13 mouse cellular contexts compared by ENCODE assay signal in the genomic region with DNA sequence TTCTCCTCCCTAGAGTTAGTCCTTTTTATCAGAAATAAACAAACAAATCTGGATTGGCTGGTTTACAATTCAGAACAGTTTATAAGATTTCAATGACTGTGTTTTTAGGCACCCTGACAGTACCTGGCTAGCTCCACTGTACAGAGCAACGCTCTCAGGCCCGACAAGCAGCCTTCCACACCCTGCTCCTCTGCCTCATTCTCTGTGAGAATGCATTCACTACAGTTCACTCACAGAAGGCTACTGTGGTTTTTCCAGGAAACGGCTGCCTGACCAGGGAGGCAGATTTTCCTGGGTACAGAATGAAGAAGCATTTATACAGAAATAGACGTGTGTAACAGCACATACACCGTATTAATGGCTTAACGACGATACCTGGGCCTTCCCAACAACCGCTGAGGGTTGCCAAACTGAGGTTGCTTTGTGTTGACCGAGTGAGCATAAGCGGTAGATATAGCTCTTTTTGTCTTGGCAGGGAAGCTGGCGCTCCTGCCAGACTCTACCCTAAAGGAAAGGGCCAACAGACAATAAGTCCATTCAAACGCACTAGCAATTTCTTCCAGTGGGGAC.
A peak's percentile ranks its signal among the peaks of the same experiment; 100 is the strongest.
DNase-seq lines count a peak whose midpoint lies in the region; ATAC-seq and TF ChIP-seq lines count a peak whose summit lies in the region.
"Had no signal": no experiment of that assay in that cellular context is flagged by ENCODE, and none has a peak within 500 bp of the region (broad histone marks: within the 10 kb centered on the region; RNA-seq: fewer than 3 reads in every experiment).

No protein-coding gene starts in this region.

- peaks cover 7% of the 10 kb centered on the region for H3K4me1 ChIP-seq in forebrain, embryonic 14.5 days (ENCODE audit: control insufficient read depth, insufficient read depth, low read length)
- peaks cover 3% of the 10 kb centered on the region; the same call in 1 of the 2 replicates for H3K4me1 ChIP-seq in forebrain, embryonic 11.5 days (replicated peaks; ENCODE audit: control insufficient read depth, insufficient read depth, low read length)
- H3K4me1 ChIP-seq in midbrain, embryonic 14.5 days (ENCODE audit: control insufficient read depth, insufficient read depth, low read length): no peaks in the 10 kb centered on the region; the same call in 1 of the 2 replicates
- no peaks in the 10 kb centered on the region for H3K4me1 ChIP-seq in midbrain, postnatal 0 days (ENCODE audit: insufficient read depth, low read length)
- H3K4me1 ChIP-seq in stomach, embryonic 16.5 days (ENCODE audit: control insufficient read depth, insufficient read depth, low read length): no peaks in the 10 kb centered on the region; the same call in 1 of the 2 replicates
- peaks cover 11% of the 10 kb centered on the region; the same call in 1 of the 2 replicates for H3K4me1 ChIP-seq in kidney, embryonic 16.5 days (ENCODE audit: insufficient read depth, low read length)

- peak; percentile 46 for DNase-seq in forebrain, embryonic 14.5 days (ENCODE audit: low spot score)
- DNase-seq in forebrain, embryonic 11.5 days (ENCODE audit: low spot score): no peak
- no peak for DNase-seq in midbrain, embryonic 14.5 days
- DNase-seq in midbrain, postnatal 0 days (ENCODE audit: low spot score): no peak
- DNase-seq in frontal cortex, postnatal 14 days (ENCODE audit: low spot score in 2 of 2): no peak

- no peak for ATAC-seq in forebrain, embryonic 14.5 days
- no peak for ATAC-seq in forebrain, embryonic 11.5 days (replicated peaks; ENCODE audit: low FRiP score)
- ATAC-seq in midbrain, embryonic 14.5 days (ENCODE audit: low FRiP score, low TSS enrichment): no peak
- no peak for ATAC-seq in midbrain, postnatal 0 days (ENCODE audit: low FRiP score)
- peak; percentile 16 to 29; a peak in 2 of 4 replicates for ATAC-seq in hematopoietic stem cell, adult 5-6 weeks (replicated peaks in 1 of 2; ENCODE audit: insufficient read depth in 1 of 2, low FRiP score in 2 of 2, low TSS enrichment in 1 of 2, low read depth in 1 of 2, poor library complexity in 2 of 2, severe bottlenecking in 2 of 2)
- no peak for ATAC-seq in stomach, embryonic 16.5 days (ENCODE audit: insufficient read depth, low FRiP score)
- no peak for ATAC-seq in kidney, embryonic 16.5 days (ENCODE audit: low FRiP score, low TSS enrichment)

- 0 out of 2 replicates have a peak overlapping the region, but pooled peaks have one; percentile 22 for H3K27ac ChIP-seq in forebrain, embryonic 14.5 days (ENCODE audit: low read depth, low read length)
- H3K27ac ChIP-seq in forebrain, embryonic 11.5 days (ENCODE audit: low read depth, low read length): no peak overlapping the region
- H3K27ac ChIP-seq in midbrain, embryonic 14.5 days (replicated peaks; ENCODE audit: low read depth, low read length): peak overlapping the region; percentile 20; the same call in 1 of the 2 replicates
- no peak overlapping the region for H3K27ac ChIP-seq in midbrain, postnatal 0 days (ENCODE audit: low read depth, low read length)
- H3K27ac ChIP-seq in stomach, embryonic 16.5 days (ENCODE audit: low read length): 0 out of 2 replicates have a peak overlapping the region, but pooled peaks have one; percentile 5
- H3K27ac ChIP-seq in kidney, embryonic 16.5 days (ENCODE audit: low read length): no peak overlapping the region
- H3K27ac ChIP-seq: heart, embryonic 10.5 days; kidney, embryonic 15.5 days; midbrain, embryonic 10.5 days had no signal

- WGBS in forebrain, embryonic 14.5 days: 21% methylated on average over 12 of the region's 12 CpGs
- WGBS in forebrain, embryonic 11.5 days: 56% methylated on average over 12 of the region's 12 CpGs
- 77% methylated on average over 12 of the region's 12 CpGs for WGBS in midbrain, embryonic 14.5 days
- WGBS in midbrain, postnatal 0 days: 56% methylated on average over 12 of the region's 12 CpGs
- WGBS in stomach, embryonic 16.5 days: 65% methylated on average over 12 of the region's 12 CpGs
- 77% methylated on average over 12 of the region's 12 CpGs for WGBS in kidney, embryonic 16.5 days

- no peaks in the 10 kb centered on the region for H3K27me3 ChIP-seq in forebrain, embryonic 14.5 days (replicated peaks; ENCODE audit: control insufficient read depth, insufficient read depth, low read length)
- H3K27me3 ChIP-seq in forebrain, embryonic 11.5 days (ENCODE audit: control insufficient read depth, insufficient read depth, low read length): no peaks in the 10 kb centered on the region
- H3K27me3 ChIP-seq in midbrain, embryonic 14.5 days (ENCODE audit: control insufficient read depth, insufficient read depth, low read length): no peaks in the 10 kb centered on the region
- H3K27me3 ChIP-seq in midbrain, postnatal 0 days (ENCODE audit: insufficient read depth, low read length): no peaks in the 10 kb centered on the region
- no peaks in the 10 kb centered on the region for H3K27me3 ChIP-seq in stomach, embryonic 16.5 days (ENCODE audit: control insufficient read depth, insufficient read depth, low read length)
- no peaks in the 10 kb centered on the region for H3K27me3 ChIP-seq in kidney, embryonic 16.5 days (ENCODE audit: insufficient read depth, low read length)

- H3K36me3 ChIP-seq in forebrain, embryonic 14.5 days (ENCODE audit: control insufficient read depth, insufficient read depth, low read length): no peaks in the 10 kb centered on the region
- no peaks in the 10 kb centered on the region for H3K36me3 ChIP-seq in forebrain, embryonic 11.5 days (ENCODE audit: control insufficient read depth, insufficient read depth, low read length)
- no peaks in the 10 kb centered on the region for H3K36me3 ChIP-seq in midbrain, embryonic 14.5 days (ENCODE audit: control insufficient read depth, insufficient read depth, low read length)
- no peaks in the 10 kb centered on the region for H3K36me3 ChIP-seq in midbrain, postnatal 0 days (ENCODE audit: insufficient read depth, low read length)
- no peaks in the 10 kb centered on the region for H3K36me3 ChIP-seq in stomach, embryonic 16.5 days (ENCODE audit: control insufficient read depth, insufficient read depth, low read length)
- H3K36me3 ChIP-seq in kidney, embryonic 16.5 days (ENCODE audit: insufficient read depth, low read length): no peaks in the 10 kb centered on the region
- H3K36me3 ChIP-seq: heart, embryonic 10.5 days; kidney, embryonic 15.5 days; midbrain, embryonic 10.5 days had no signal

- no peak overlapping the region; the same call in 1 of the 2 replicates for H3K4me2 ChIP-seq in forebrain, embryonic 14.5 days (ENCODE audit: low read length)
- H3K4me2 ChIP-seq in forebrain, embryonic 11.5 days (ENCODE audit: low read depth, low read length, severe bottlenecking): no peak overlapping the region
- H3K4me2 ChIP-seq in midbrain, embryonic 14.5 days (ENCODE audit: low read length): no peak overlapping the region
- H3K4me2 ChIP-seq in midbrain, postnatal 0 days (ENCODE audit: low read depth, low read length, poor library complexity, severe bottlenecking): no peak overlapping the region
- no peak overlapping the region for H3K4me2 ChIP-seq in stomach, embryonic 16.5 days (ENCODE audit: low read depth, low read length)
- H3K4me2 ChIP-seq in kidney, embryonic 16.5 days (replicated peaks; ENCODE audit: low read depth, low read length): no peak overlapping the region
- H3K4me2 ChIP-seq: kidney, embryonic 15.5 days had no signal

- H3K4me3 ChIP-seq in forebrain, embryonic 14.5 days (ENCODE audit: low read depth, low read length): no peak overlapping the region
- no peak overlapping the region for H3K4me3 ChIP-seq in forebrain, embryonic 11.5 days (ENCODE audit: low read depth, low read length)
- H3K4me3 ChIP-seq in midbrain, embryonic 14.5 days (replicated peaks; ENCODE audit: low read depth, low read length): no peak overlapping the region
- no peak overlapping the region for H3K4me3 ChIP-seq in midbrain, postnatal 0 days (ENCODE audit: low read depth, low read length)
- no peak overlapping the region for H3K4me3 ChIP-seq in stomach, embryonic 16.5 days (replicated peaks; ENCODE audit: low read length)
- no peak overlapping the region for H3K4me3 ChIP-seq in kidney, embryonic 16.5 days (ENCODE audit: low read length)
- H3K4me3 ChIP-seq: erythroblast, embryonic 14.5 days; kidney, embryonic 15.5 days had no signal

- H3K9ac ChIP-seq in forebrain, embryonic 14.5 days (ENCODE audit: low read length): peak overlapping the region; percentile 9; the same call in 1 of the 2 replicates
- H3K9ac ChIP-seq in forebrain, embryonic 11.5 days (ENCODE audit: low read length): no peak overlapping the region
- no peak overlapping the region for H3K9ac ChIP-seq in midbrain, embryonic 14.5 days (replicated peaks; ENCODE audit: low read length)
- H3K9ac ChIP-seq in midbrain, postnatal 0 days (replicated peaks; ENCODE audit: low read length, poor library complexity, severe bottlenecking): no peak overlapping the region
- H3K9ac ChIP-seq in stomach, embryonic 16.5 days (ENCODE audit: low read length): no peak overlapping the region
- no peak overlapping the region for H3K9ac ChIP-seq in kidney, embryonic 16.5 days (replicated peaks; ENCODE audit: low read length)
- H3K9ac ChIP-seq: kidney, embryonic 15.5 days; liver, postnatal 0 days had no signal

- no peaks in the 10 kb centered on the region for H3K9me3 ChIP-seq in forebrain, embryonic 14.5 days (replicated peaks; ENCODE audit: control insufficient read depth, low read length)
- H3K9me3 ChIP-seq in forebrain, embryonic 11.5 days (ENCODE audit: control insufficient read depth, low read length): no peaks in the 10 kb centered on the region
- no peaks in the 10 kb centered on the region for H3K9me3 ChIP-seq in midbrain, embryonic 14.5 days (ENCODE audit: control insufficient read depth, low read length)
- no peaks in the 10 kb centered on the region for H3K9me3 ChIP-seq in midbrain, postnatal 0 days (ENCODE audit: low read length)
- no peaks in the 10 kb centered on the region for H3K9me3 ChIP-seq in stomach, embryonic 16.5 days (replicated peaks; ENCODE audit: control insufficient read depth, low read length)
- no peaks in the 10 kb centered on the region for H3K9me3 ChIP-seq in kidney, embryonic 16.5 days (ENCODE audit: low read length)
- H3K9me3 ChIP-seq: heart, embryonic 10.5 days; kidney, embryonic 15.5 days; midbrain, embryonic 10.5 days had no signal

- no peak for TF ChIP-seq CTCF in midbrain, postnatal 0 days (IDR thresholded peaks at IDR 0.05)

Comparison
In these comparisons a context has a peak if more than half of its experiments do, and no peak if none do; other contexts are left out.
1. H3K27ac ChIP-seq: peak in forebrain, embryonic 14.5 days (single experiment), midbrain, embryonic 14.5 days (single experiment) and stomach, embryonic 16.5 days (single experiment); none in forebrain, embryonic 11.5 days (single experiment), midbrain, postnatal 0 days (single experiment) and kidney, embryonic 16.5 days (single experiment).
2. ATAC-seq: peak in hematopoietic stem cell, adult 5-6 weeks (2 of 2); none in forebrain, embryonic 14.5 days (single experiment), forebrain, embryonic 11.5 days (single experiment), midbrain, embryonic 14.5 days (single experiment), midbrain, postnatal 0 days (single experiment), stomach, embryonic 16.5 days (single experiment) and kidney, embryonic 16.5 days (single experiment).